Mouse (Mus musculus): ENCODE measurements at regions not wholly inside any gene's neighbourhood (a gene's known extent, or its start where the extent isn't known, plus 50 kb on each side); places are given as distances from the start of the nearest gene placed in this dataset.

- H3K9me3 ChIP-seq: no peaks in the 10 kb centered on the region
Observed at GRCm38 (mm10) chr10:17337217-17337616, 385.8 kb upstream of the Cited2 start.

GRCm38 (mm10) chr10:17343829-17344228, 379.2 kb upstream of the Cited2 start:
- Histone ChIP-seq H3K4me2 (no peak overlapping the region), H3K36me3 (no peaks in the 10 kb centered on the region), H3K27ac (no peak overlapping the region), H3K9ac (no peak overlapping the region), H3K27me3 (no peaks in the 10 kb centered on the region), H3K4me1 (replicated peaks) (no peaks in the 10 kb centered on the region), H3K4me3 (no peak overlapping the region), H3K9me3 (no peaks in the 10 kb centered on the region)
- no peak for ATAC-seq (ENCODE audit: low FRiP score)
- WGBS: 97% methylated on average over 1 of the region's 1 CpGs

More at GRCm38 (mm10) chr10:17337217-17337616, 385.8 kb upstream of the Cited2 start:
- H3K4me1 ChIP-seq (replicated peaks): peaks cover 16% of the 10 kb centered on the region
- no peaks in the 10 kb centered on the region for H3K36me3 ChIP-seq
- no peak overlapping the region for H3K9ac ChIP-seq
- H3K4me3 ChIP-seq: no peak overlapping the region
- no peak for ATAC-seq (ENCODE audit: low FRiP score)
- WGBS: 85% methylated on average over 2 of the region's 2 CpGs
- H3K27me3 ChIP-seq: no peaks in the 10 kb centered on the region
- no peak overlapping the region for H3K27ac ChIP-seq
- H3K4me2 ChIP-seq: no peak overlapping the region

GRCm38 (mm10) chr10:17352202-17352994, 370.6 kb upstream of the Cited2 start:
- 49% methylated on average over 14 of the region's 14 CpGs for WGBS
- ATAC-seq (ENCODE audit: low FRiP score): peak; percentile 75
- H3K4me1 ChIP-seq (replicated peaks): peaks cover 10% of the 10 kb centered on the region; the same call in 1 of the 2 replicates

DNA sequence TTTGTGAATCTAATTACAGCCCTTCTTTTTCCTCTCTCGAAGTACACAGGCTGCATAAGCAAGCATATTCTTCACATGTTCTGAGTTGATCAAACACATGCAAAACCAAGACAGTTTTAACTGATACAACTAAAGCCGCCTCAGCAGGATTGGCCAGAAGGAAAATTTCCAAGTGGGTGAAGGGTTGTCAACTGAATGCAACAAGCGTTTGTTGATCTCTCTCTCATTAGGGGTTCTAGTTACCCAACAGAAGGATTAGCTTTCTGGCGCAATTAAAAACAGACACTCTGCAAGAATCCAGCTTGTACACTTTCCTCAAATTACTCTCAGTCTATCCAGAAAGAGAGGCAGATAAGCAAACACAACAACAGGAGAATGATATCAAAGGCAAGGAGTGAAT, 367.5 kb upstream of the Cited2 start:
- no peak overlapping the region for H3K4me2 ChIP-seq
- peaks cover 10% of the 10 kb centered on the region; the same call in 1 of the 2 replicates for H3K4me1 ChIP-seq (replicated peaks)
- H3K9ac ChIP-seq: no peak overlapping the region
- no peak for ATAC-seq (ENCODE audit: low FRiP score)
- no peak overlapping the region for H3K27ac ChIP-seq
- 60% methylated on average over 4 of the region's 4 CpGs for WGBS
- H3K4me3 ChIP-seq: no peak overlapping the region
- no peaks in the 10 kb centered on the region for H3K36me3 ChIP-seq
- no peaks in the 10 kb centered on the region for H3K27me3 ChIP-seq
- H3K9me3 ChIP-seq: no peaks in the 10 kb centered on the region

More at GRCm38 (mm10) chr10:17352202-17352994, 370.6 kb upstream of the Cited2 start:
- Histone ChIP-seq H3K4me3 (no peak overlapping the region), H3K27ac (no peak overlapping the region), H3K4me2 (no peak overlapping the region), H3K9ac (no peak overlapping the region), H3K27me3 (no peaks in the 10 kb centered on the region), H3K9me3 (no peaks in the 10 kb centered on the region), H3K36me3 (no peaks in the 10 kb centered on the region)

GRCm38 (mm10) chr10:17356041-17356440, 367.0 kb upstream of the Cited2 start:
- Histone ChIP-seq H3K27ac (no peak overlapping the region), H3K4me2 (no peak overlapping the region), H3K9ac (no peak overlapping the region), H3K4me3 (no peak overlapping the region), H3K36me3 (no peaks in the 10 kb centered on the region), H3K9me3 (no peaks in the 10 kb centered on the region), H3K4me1 (replicated peaks) (peaks cover 10% of the 10 kb centered on the region; the same call in 1 of the 2 replicates), H3K27me3 (no peaks in the 10 kb centered on the region)
- WGBS: 23% methylated on average over 3 of the region's 3 CpGs
- no peak for ATAC-seq (ENCODE audit: low FRiP score)

DNA sequence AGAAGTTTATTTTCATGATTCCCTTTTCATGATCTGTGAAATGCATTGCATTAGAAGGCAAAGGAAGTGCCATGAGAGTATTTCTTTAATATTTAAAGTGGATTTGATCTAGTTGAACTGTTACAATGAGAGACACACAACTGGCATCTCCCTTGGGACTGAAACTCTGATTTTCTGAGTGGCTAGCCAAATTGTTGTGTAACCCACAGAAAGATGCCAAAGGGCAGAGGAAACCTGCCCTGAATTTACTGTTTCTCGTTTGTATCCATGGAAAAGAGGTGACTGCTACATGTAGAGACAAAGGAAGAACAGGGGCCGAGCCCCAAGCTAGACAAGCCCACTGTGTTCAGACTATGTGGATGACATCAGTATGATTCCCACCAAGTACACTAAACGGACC, 360.4 kb upstream of the Cited2 start:
- H3K4me3 ChIP-seq: no peak overlapping the region
- no peaks in the 10 kb centered on the region for H3K27me3 ChIP-seq
- H3K9me3 ChIP-seq: no peaks in the 10 kb centered on the region
- WGBS: 72% methylated on average over 3 of the region's 3 CpGs
- no peak overlapping the region for H3K9ac ChIP-seq
- no peak overlapping the region for H3K4me2 ChIP-seq
- H3K36me3 ChIP-seq: no peaks in the 10 kb centered on the region
- ATAC-seq (ENCODE audit: low FRiP score): no peak
- peaks cover 3% of the 10 kb centered on the region; the same call in 1 of the 2 replicates for H3K4me1 ChIP-seq (replicated peaks)
- no peak overlapping the region for H3K27ac ChIP-seq

DNA sequence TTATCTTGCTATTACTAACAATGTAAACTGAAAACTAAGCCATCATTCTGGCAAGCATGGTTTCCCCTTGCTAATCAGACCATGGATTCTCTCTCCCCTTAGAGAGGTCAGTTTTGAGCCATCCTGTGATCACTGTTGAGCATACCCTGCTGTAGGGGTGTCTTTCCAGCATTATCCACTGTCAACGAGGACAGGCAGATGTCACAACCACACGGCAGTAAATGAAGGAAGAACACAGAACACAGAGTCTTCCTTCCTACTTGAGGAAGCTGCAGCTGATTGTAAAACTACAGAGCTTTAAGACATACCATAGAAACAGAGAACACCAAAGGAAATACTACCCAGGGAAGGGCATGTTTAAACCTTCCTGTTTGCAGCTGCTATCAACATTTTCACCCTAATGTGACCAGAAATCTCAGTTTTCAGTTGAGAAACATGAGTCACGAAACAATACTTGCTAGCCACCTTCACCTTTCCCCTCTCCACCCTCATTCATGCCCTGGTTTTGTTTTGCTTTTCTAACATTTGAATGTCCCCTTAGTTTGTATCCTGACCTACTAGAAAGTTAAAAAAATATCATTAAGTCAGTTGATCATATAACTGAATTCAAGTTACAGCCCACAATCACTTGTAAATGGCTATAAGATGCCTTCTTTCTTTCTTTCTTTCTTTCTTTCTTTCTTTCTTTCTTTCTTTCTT, 356.8 kb upstream of the Cited2 start:
- no peak overlapping the region for H3K4me2 ChIP-seq
- 77% methylated on average over 3 of the region's 3 CpGs for WGBS
- no peak overlapping the region for H3K4me3 ChIP-seq
- peaks cover 3% of the 10 kb centered on the region; the same call in 1 of the 2 replicates for H3K4me1 ChIP-seq (replicated peaks)
- H3K36me3 ChIP-seq: no peaks in the 10 kb centered on the region
- no peak overlapping the region for H3K27ac ChIP-seq
- H3K9me3 ChIP-seq: no peaks in the 10 kb centered on the region
- H3K27me3 ChIP-seq: no peaks in the 10 kb centered on the region
- no peak overlapping the region for H3K9ac ChIP-seq
- ATAC-seq (ENCODE audit: low FRiP score): no peak

DNA sequence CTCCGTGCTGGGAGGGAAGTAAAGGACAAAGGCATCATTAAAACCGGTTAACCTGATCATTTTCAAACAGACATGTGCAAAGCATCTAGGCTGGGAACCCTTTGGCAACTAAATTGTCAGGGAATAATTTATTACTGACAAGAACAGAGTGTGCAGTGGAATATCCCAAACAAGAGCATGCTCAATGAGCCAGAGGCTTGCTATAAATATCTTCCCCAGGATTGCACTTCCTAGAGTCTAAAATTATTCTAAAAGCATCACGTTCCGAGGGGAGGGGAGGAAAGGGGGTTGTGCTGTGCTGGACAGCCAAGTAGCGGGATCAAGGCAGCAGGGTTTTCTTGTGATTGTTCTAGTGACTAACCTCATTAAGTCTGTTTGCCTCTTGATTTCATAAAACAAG, 356.0 kb upstream of the Cited2 start:
- no peak overlapping the region for H3K9ac ChIP-seq
- peak; percentile 61; the same call in 1 of the 2 replicates for ATAC-seq (ENCODE audit: low FRiP score)
- no peaks in the 10 kb centered on the region for H3K27me3 ChIP-seq
- no peaks in the 10 kb centered on the region for H3K9me3 ChIP-seq
- peak overlapping the region; percentile 70 for H3K27ac ChIP-seq
- peaks cover 3% of the 10 kb centered on the region; the same call in 1 of the 2 replicates for H3K4me1 ChIP-seq (replicated peaks)
- H3K4me3 ChIP-seq: no peak overlapping the region
- WGBS: 10% methylated on average over 5 of the region's 5 CpGs
- no peaks in the 10 kb centered on the region for H3K36me3 ChIP-seq
- H3K4me2 ChIP-seq: no peak overlapping the region

- Histone ChIP-seq H3K36me3 (no peaks in the 10 kb centered on the region), H3K9ac (no peak overlapping the region), H3K27ac (peak overlapping the region; percentile 70), H3K4me2 (no peak overlapping the region), H3K4me1 (replicated peaks) (peaks cover 3% of the 10 kb centered on the region; the same call in 1 of the 2 replicates), H3K27me3 (no peaks in the 10 kb centered on the region), H3K9me3 (no peaks in the 10 kb centered on the region), H3K4me3 (no peak overlapping the region)
- no peak for ATAC-seq (ENCODE audit: low FRiP score)
Observed at GRCm38 (mm10) chr10:17367430-17367829, 355.6 kb upstream of the Cited2 start.

DNA sequence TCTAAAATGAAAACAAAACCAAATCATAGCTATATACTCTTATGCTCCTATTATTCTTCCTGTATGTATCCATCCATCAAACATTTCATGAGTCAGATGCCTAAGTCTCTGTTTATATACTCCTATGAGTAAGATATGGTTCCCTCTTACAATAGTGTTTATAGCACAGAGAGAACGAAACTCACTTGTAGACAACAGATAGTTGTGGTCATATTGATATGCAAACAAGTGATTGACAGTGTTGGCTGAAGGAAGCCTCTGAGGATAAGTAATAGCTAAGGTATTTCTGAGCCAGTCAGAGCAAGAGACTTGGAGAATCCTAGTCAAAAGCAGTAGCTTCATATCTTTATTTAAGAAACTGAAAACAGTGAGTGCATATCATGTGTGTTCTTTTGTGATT, 354.4 kb upstream of the Cited2 start:
- H3K9ac ChIP-seq: no peak overlapping the region
- ATAC-seq (ENCODE audit: low FRiP score): no peak
- no peak overlapping the region for H3K27ac ChIP-seq
- no peaks in the 10 kb centered on the region for H3K27me3 ChIP-seq
- no peaks in the 10 kb centered on the region for H3K36me3 ChIP-seq
- peaks cover 3% of the 10 kb centered on the region; the same call in 1 of the 2 replicates for H3K4me1 ChIP-seq (replicated peaks)
- WGBS: 82% methylated on average over 1 of the region's 1 CpGs
- H3K9me3 ChIP-seq: no peaks in the 10 kb centered on the region
- H3K4me2 ChIP-seq: no peak overlapping the region
- H3K4me3 ChIP-seq: no peak overlapping the region

DNA sequence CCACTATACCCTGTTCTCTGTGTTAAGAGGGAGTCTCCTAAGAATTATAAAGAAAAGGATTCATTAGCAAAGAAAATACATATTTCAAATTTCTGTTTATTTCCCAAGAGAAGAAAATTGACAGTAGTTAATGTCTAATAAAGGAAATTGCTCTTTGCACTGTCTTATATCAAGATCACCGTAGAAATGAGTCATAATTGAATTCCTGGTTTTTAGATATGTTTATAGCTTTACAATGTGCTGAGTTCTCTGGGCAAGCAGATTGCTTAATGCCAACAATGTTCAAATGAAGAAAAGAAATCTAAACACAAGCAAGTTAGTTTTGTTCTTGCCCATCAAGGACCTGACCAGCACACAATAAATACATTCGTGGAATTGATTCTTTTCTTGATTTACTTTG, 350.1 kb upstream of the Cited2 start:
- Histone ChIP-seq H3K27ac (no peak overlapping the region), H3K4me1 (replicated peaks) (no peaks in the 10 kb centered on the region), H3K27me3 (no peaks in the 10 kb centered on the region), H3K36me3 (no peaks in the 10 kb centered on the region), H3K9me3 (no peaks in the 10 kb centered on the region), H3K9ac (no peak overlapping the region), H3K4me3 (no peak overlapping the region), H3K4me2 (no peak overlapping the region)
- ATAC-seq (ENCODE audit: low FRiP score): no peak
- 69% methylated on average over 2 of the region's 2 CpGs for WGBS

- ATAC-seq (ENCODE audit: low FRiP score): no peak
Observed at GRCm38 (mm10) chr10:17374047-17374446, 349.0 kb upstream of the Cited2 start.

More at GRCm38 (mm10) chr10:17374047-17374446, 349.0 kb upstream of the Cited2 start:
- no peaks in the 10 kb centered on the region for H3K36me3 ChIP-seq
- no peak overlapping the region for H3K27ac ChIP-seq
- H3K4me1 ChIP-seq (replicated peaks): no peaks in the 10 kb centered on the region
- H3K4me2 ChIP-seq: no peak overlapping the region
- H3K9me3 ChIP-seq: no peaks in the 10 kb centered on the region
- no peak overlapping the region for H3K4me3 ChIP-seq
- WGBS: 25% methylated on average over 2 of the region's 2 CpGs
- no peak overlapping the region for H3K9ac ChIP-seq
- no peaks in the 10 kb centered on the region for H3K27me3 ChIP-seq

Measured in hindbrain, embryonic 13.5 days (tissue).